ENCODE assay signal across 9 mouse cellular contexts in genomic region chr7:54734039-54734438, GRCm38 (mm10).
DNase-seq lines count a peak whose midpoint lies in the region; ATAC-seq and TF ChIP-seq lines count a peak whose summit lies in the region.
"Had no signal": no experiment of that assay in that cellular context is flagged by ENCODE, and none has a peak within 500 bp of the region (broad histone marks: within the 10 kb centered on the region; RNA-seq: fewer than 3 reads in every experiment).

No protein-coding gene starts in this region.

- no peak overlapping the region for H3K4me2 ChIP-seq in midbrain, postnatal 0 days (ENCODE audit: low read depth, low read length, poor library complexity, severe bottlenecking)
- H3K4me2 ChIP-seq: lung, embryonic 15.5 days had no signal

- H3K4me1 ChIP-seq in forebrain, embryonic 10.5 days: no peaks in the 10 kb centered on the region
- no peaks in the 10 kb centered on the region for H3K4me1 ChIP-seq in midbrain, postnatal 0 days (ENCODE audit: insufficient read depth, low read length)
- H3K4me1 ChIP-seq: lung, embryonic 15.5 days had no signal

- DNase-seq in cerebellum, adult 11 months: peak; percentile 9
- DNase-seq in testis, postnatal 10 days (ENCODE audit: low spot score): peak; percentile 66
- no peak for DNase-seq in testis, postnatal 14 days (ENCODE audit: low spot score)
- peak; percentile 32 for DNase-seq in forebrain, embryonic 10.5 days (ENCODE audit: extremely low spot score, low spot score)
- DNase-seq in layer of hippocampus, postnatal 10 days (ENCODE audit: low spot score in 2 of 2): peak; percentile 75 to 80
- peak; percentile 84 for DNase-seq in midbrain, postnatal 0 days (ENCODE audit: low spot score)

- H3K36me3 ChIP-seq in forebrain, embryonic 10.5 days (replicated peaks): no peaks in the 10 kb centered on the region
- no peaks in the 10 kb centered on the region for H3K36me3 ChIP-seq in midbrain, postnatal 0 days (ENCODE audit: insufficient read depth, low read length)
- H3K36me3 ChIP-seq: lung, embryonic 15.5 days had no signal

- H3K4me3 ChIP-seq in forebrain, embryonic 10.5 days: no peak overlapping the region
- no peak overlapping the region for H3K4me3 ChIP-seq in midbrain, postnatal 0 days (ENCODE audit: low read depth, low read length)
- H3K4me3 ChIP-seq: lung, embryonic 15.5 days had no signal

- H3K9ac ChIP-seq in midbrain, postnatal 0 days (replicated peaks; ENCODE audit: low read length, poor library complexity, severe bottlenecking): no peak overlapping the region
- H3K9ac ChIP-seq: lung, embryonic 15.5 days had no signal

- no peaks in the 10 kb centered on the region for H3K9me3 ChIP-seq in forebrain, embryonic 10.5 days
- no peaks in the 10 kb centered on the region for H3K9me3 ChIP-seq in midbrain, postnatal 0 days (ENCODE audit: low read length)
- H3K9me3 ChIP-seq: lung, embryonic 15.5 days had no signal

- H3K27me3 ChIP-seq in forebrain, embryonic 10.5 days (ENCODE audit: poor library complexity, severe bottlenecking): no peaks in the 10 kb centered on the region
- H3K27me3 ChIP-seq in midbrain, postnatal 0 days (ENCODE audit: insufficient read depth, low read length): no peaks in the 10 kb centered on the region
- H3K27me3 ChIP-seq: lung, embryonic 15.5 days had no signal

- ATAC-seq in cerebellum, adult (ENCODE audit: insufficient number of reproducible peaks, low FRiP score, low TSS enrichment): no peak
- no peak for ATAC-seq in midbrain, postnatal 0 days (ENCODE audit: low FRiP score)
- no peak for ATAC-seq in activated CD4-positive, CD25-positive, alpha-beta regulatory T cell, adult 4 months

- peak; percentile 81 for TF ChIP-seq CTCF in midbrain, postnatal 0 days (IDR thresholded peaks at IDR 0.05)

- WGBS in forebrain, embryonic 10.5 days: 51% methylated on average over 7 of the region's 7 CpGs
- WGBS in midbrain, postnatal 0 days: 30% methylated on average over 7 of the region's 7 CpGs

- H3K27ac ChIP-seq in forebrain, embryonic 10.5 days: no peak overlapping the region
- no peak overlapping the region for H3K27ac ChIP-seq in midbrain, postnatal 0 days (ENCODE audit: low read depth, low read length)
- H3K27ac ChIP-seq: lung, embryonic 15.5 days had no signal
